Mouse (Mus musculus) adrenal gland, postnatal 14 days (tissue): Measurements from ENCODE around the gene Dennd1c. TPM values are rescaled to one million over a fixed set of nuclear protein-coding genes. Genes with fewer than 3 reads are reported as not detected.
A peak's percentile ranks its signal among the peaks of the same experiment; 100 is the strongest.

Experiments used
- DNase-seq: peaks from one replicate; pipeline ENCODE4 v3.0.0; 2021; ENCODE audit warnings: mixed read lengths
- long read RNA-seq, 2 experiments: library from polyadenylated mRNA; stranded (forward); transcript quantifications; one replicate each; pipeline ENCODE4 v2.0.0; 2021
- total RNA-seq: library from RNA; stranded (reverse); gene quantifications from 2 replicates; pipeline ENCODE4 v1.2.3, GENCODE M21; 2021

Dennd1c gene
- 1.7 and 9.7 TPM in 2 replicates for total RNA-seq
- long read RNA-seq, experiment 1, partial matches to known transcripts: 1 of 4 reads
- long read RNA-seq, experiment 1, other reads (novel, unspliced or antisense): 3 of 4 reads
- long read RNA-seq, experiment 2, partial matches to known transcripts: 0 of 1 reads
- long read RNA-seq, experiment 2, other reads (novel, unspliced or antisense): 1 of 1 reads

GRCm38 (mm10) chr17:57078336-57078735 lies at the start of gene Dennd1c:
Gene Dennd1c (minus strand): TSS chr17:57078514.
- DNase-seq: peak; percentile 31

- DNase-seq: no peak
Observed at GRCm38 (mm10) chr17:57125853-57126622, 47.7 kb upstream of the Dennd1c start.

- no peak for DNase-seq
Observed at GRCm38 (mm10) chr17:57124792-57125191, 46.5 kb upstream of the Dennd1c start.

GRCm38 (mm10) chr17:57123192-57124118 lies 45.1 kb upstream of the Dennd1c start:
- DNase-seq: no peak

GRCm38 (mm10) chr17:57121856-57122255 lies 43.5 kb upstream of the Dennd1c start:
- DNase-seq: no peak

- peak; percentile 53 for DNase-seq
Observed at GRCm38 (mm10) chr17:57118524-57119349, 40.4 kb upstream of the Dennd1c start.

GRCm38 (mm10) chr17:57116801-57117200 lies 38.5 kb upstream of the Dennd1c start:
- DNase-seq: no peak

- no peak for DNase-seq
Observed at GRCm38 (mm10) chr17:57112768-57113474, 34.6 kb upstream of the Dennd1c start.

- DNase-seq: no peak
Observed at GRCm38 (mm10) chr17:57110005-57110404, 31.7 kb upstream of the Dennd1c start.

- peak; percentile 13 for DNase-seq
Observed at GRCm38 (mm10) chr17:57108666-57109171, 30.4 kb upstream of the Dennd1c start.

- no peak for DNase-seq
Observed at GRCm38 (mm10) chr17:57108040-57108665, 29.8 kb upstream of the Dennd1c start.

GRCm38 (mm10) chr17:57107064-57107463 lies 28.8 kb upstream of the Dennd1c start:
- no peak for DNase-seq

GRCm38 (mm10) chr17:57106035-57106368 lies 27.7 kb upstream of the Dennd1c start:
- DNase-seq: no peak

GRCm38 (mm10) chr17:57105181-57106034 lies 27.1 kb upstream of the Dennd1c start, which contains the start of gene Tnfsf9:
Gene Tnfsf9 (plus strand): TSS chr17:57105325.
- DNase-seq: peak; percentile 13

GRCm38 (mm10) chr17:57104496-57104895 lies 26.2 kb upstream of the Dennd1c start:
- DNase-seq: no peak

GRCm38 (mm10) chr17:57102276-57102675 lies 24.0 kb upstream of the Dennd1c start:
- no peak for DNase-seq

GRCm38 (mm10) chr17:57099629-57100325 lies 21.5 kb upstream of the Dennd1c start:
- DNase-seq: peak; percentile 52

GRCm38 (mm10) chr17:57098321-57098720 lies 20.0 kb upstream of the Dennd1c start:
- DNase-seq: no peak

GRCm38 (mm10) chr17:57096623-57096920 lies 18.3 kb upstream of the Dennd1c start:
- peak; percentile 90 for DNase-seq
